Mouse (Mus musculus): Measurements from ENCODE around the gene Dag1. TPM values are rescaled to one million over a fixed set of nuclear protein-coding genes. Genes with fewer than 3 reads are reported as not detected.
"Not testable (repeated sequence)": the region's sequence is repeated elsewhere in the genome, so short reads cannot be mapped to it uniquely, and the experiment has no call there.

Dag1 gene
- polyA plus RNA-seq, 1 experiment from 2014 or later = 163 TPM

DNA sequence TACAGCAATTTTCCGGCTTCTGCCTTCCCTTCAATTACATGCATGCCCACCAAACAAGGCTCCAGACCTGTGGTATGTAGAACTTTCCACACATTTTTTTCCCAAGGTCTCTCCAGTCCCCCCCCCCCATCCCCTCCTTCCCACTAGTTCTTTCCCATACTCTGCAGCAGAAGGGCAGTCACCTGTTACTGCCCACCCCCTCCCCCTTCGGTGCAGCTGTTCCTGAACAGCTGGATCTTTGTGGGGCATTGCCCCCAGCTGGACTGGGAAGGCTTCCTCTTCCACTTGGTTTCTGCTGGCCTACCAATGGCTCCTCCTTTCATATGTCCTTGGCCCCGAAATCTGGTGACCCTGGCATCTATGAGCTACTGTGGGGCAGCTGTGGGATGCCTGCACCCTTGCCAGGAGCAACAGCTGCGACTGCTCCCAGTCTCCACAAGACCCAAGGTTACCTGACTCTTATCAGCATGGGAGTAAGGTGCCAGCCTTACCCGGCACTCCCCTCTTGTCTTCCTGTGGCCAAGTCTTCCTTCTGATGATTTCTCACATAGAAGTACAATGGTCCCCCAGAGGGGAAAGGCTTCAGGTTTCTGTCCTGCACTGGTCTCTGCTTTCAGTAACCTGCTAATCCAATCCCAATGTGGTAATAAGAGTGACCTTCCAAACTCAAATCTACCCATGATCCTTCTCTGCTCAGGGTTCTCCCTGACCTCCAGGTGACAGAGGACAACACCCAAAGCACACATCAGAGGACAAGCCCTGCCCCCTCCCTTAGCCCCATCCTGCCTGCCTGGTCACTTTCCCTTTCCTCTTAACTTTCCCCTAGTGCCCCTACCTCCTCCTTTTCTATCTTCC, 10.9 kb upstream of the Dag1 start:
- peaks cover 26% of the 10 kb centered on the region for H3K4me1 ChIP-seq (ENCODE audit: insufficient read depth, low read length)
- H3K36me3 ChIP-seq (ENCODE audit: insufficient read depth, low read length) = no peaks in the 10 kb centered on the region
- WGBS = 73% methylated on average over 5 of the region's 5 CpGs
- no peaks in the 10 kb centered on the region for H3K27me3 ChIP-seq (ENCODE audit: insufficient read depth, low read length)
- H3K4me3 ChIP-seq (ENCODE audit: low read length) = no peak overlapping the region
- no peak overlapping the region for H3K4me2 ChIP-seq (replicated peaks; ENCODE audit: low read depth, low read length)
- no peaks in the 10 kb centered on the region for H3K9me3 ChIP-seq (ENCODE audit: low read length)
- ATAC-seq (ENCODE audit: low FRiP score, low TSS enrichment) = no peak
- peak overlapping the region; percentile 18; the same call in 1 of the 2 replicates for H3K27ac ChIP-seq (ENCODE audit: low read length)
- H3K9ac ChIP-seq (replicated peaks; ENCODE audit: low read length) = no peak overlapping the region

DNA sequence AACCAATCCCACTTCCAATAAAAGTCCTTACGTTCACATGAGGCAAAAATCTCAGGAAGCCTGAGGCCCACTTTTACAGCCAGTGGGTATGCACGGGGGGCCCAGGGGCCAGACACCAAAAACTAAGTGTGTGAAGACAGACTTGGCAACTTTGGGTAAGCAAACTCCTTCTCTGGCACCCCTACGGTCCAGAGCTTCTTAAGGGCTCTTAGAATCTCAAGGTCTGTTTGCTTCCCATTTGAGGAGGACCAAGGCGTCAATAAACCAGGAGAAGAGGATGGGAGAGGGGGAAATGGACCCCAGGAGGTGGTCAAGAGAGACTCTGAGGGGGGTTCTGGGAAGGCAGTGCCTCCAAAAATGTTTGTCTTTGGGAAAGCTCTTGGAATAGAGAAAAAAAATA, 9.7 kb upstream of the Dag1 start:
- Histone ChIP-seq H3K9ac (replicated peaks; ENCODE audit: low read length) (no peak overlapping the region), H3K36me3 (ENCODE audit: insufficient read depth, low read length) (no peaks in the 10 kb centered on the region), H3K4me3 (ENCODE audit: low read length) (no peak overlapping the region), H3K9me3 (ENCODE audit: low read length) (no peaks in the 10 kb centered on the region), H3K4me1 (ENCODE audit: insufficient read depth, low read length) (peaks cover 26% of the 10 kb centered on the region), H3K27ac (ENCODE audit: low read length) (no peak overlapping the region), H3K4me2 (replicated peaks; ENCODE audit: low read depth, low read length) (no peak overlapping the region), H3K27me3 (ENCODE audit: insufficient read depth, low read length) (no peaks in the 10 kb centered on the region)
- no peak for ATAC-seq (ENCODE audit: low FRiP score, low TSS enrichment)
- 84% methylated on average over 4 of the region's 4 CpGs for WGBS

- no peaks in the 10 kb centered on the region for H3K27me3 ChIP-seq (ENCODE audit: insufficient read depth, low read length)
- no peak overlapping the region for H3K9ac ChIP-seq (replicated peaks; ENCODE audit: low read length)
- no peaks in the 10 kb centered on the region for H3K9me3 ChIP-seq (ENCODE audit: low read length)
- ATAC-seq (ENCODE audit: low FRiP score, low TSS enrichment) = no peak
- peak overlapping the region; percentile 46 for H3K27ac ChIP-seq (ENCODE audit: low read length)
- WGBS = 69% methylated on average over 5 of the region's 5 CpGs
- peaks cover 26% of the 10 kb centered on the region for H3K4me1 ChIP-seq (ENCODE audit: insufficient read depth, low read length)
- H3K4me3 ChIP-seq (ENCODE audit: low read length) = no peak overlapping the region
- H3K4me2 ChIP-seq (replicated peaks; ENCODE audit: low read depth, low read length) = no peak overlapping the region
- H3K36me3 ChIP-seq (ENCODE audit: insufficient read depth, low read length) = no peaks in the 10 kb centered on the region
These were observed 8.9 kb upstream of the Dag1 start for GRCm38 (mm10) chr9:108272691-108273090.

GRCm38 (mm10) chr9:108271941-108272340, 8.2 kb upstream of the Dag1 start:
- WGBS = 13% methylated on average over 2 of the region's 2 CpGs
- H3K4me2 ChIP-seq (replicated peaks; ENCODE audit: low read depth, low read length) = no peak overlapping the region
- no peak for ATAC-seq (ENCODE audit: low FRiP score, low TSS enrichment)
- H3K9ac ChIP-seq (replicated peaks; ENCODE audit: low read length) = no peak overlapping the region
- no peak overlapping the region for H3K4me3 ChIP-seq (ENCODE audit: low read length)
- H3K36me3 ChIP-seq (ENCODE audit: insufficient read depth, low read length) = no peaks in the 10 kb centered on the region
- no peaks in the 10 kb centered on the region for H3K9me3 ChIP-seq (ENCODE audit: low read length)
- H3K27ac ChIP-seq (ENCODE audit: low read length) = peak overlapping the region; percentile 46; the same call in 1 of the 2 replicates
- peaks cover 26% of the 10 kb centered on the region for H3K4me1 ChIP-seq (ENCODE audit: insufficient read depth, low read length)
- H3K27me3 ChIP-seq (ENCODE audit: insufficient read depth, low read length) = no peaks in the 10 kb centered on the region

- WGBS = 77% methylated on average over 6 of the region's 7 CpGs
- H3K36me3 ChIP-seq (ENCODE audit: insufficient read depth, low read length); H3K27me3 ChIP-seq (ENCODE audit: insufficient read depth, low read length); H3K27ac ChIP-seq (ENCODE audit: low read length); H3K9me3 ChIP-seq (ENCODE audit: low read length); H3K9ac ChIP-seq (replicated peaks; ENCODE audit: low read length); ATAC-seq (ENCODE audit: low FRiP score, low TSS enrichment); H3K4me2 ChIP-seq (replicated peaks; ENCODE audit: low read depth, low read length); H3K4me3 ChIP-seq (ENCODE audit: low read length): not testable (repeated sequence)
- peaks cover 29% of the 10 kb centered on the region for H3K4me1 ChIP-seq (ENCODE audit: insufficient read depth, low read length)
These were observed 4.9 kb upstream of the Dag1 start for GRCm38 (mm10) chr9:108268701-108269100.

DNA sequence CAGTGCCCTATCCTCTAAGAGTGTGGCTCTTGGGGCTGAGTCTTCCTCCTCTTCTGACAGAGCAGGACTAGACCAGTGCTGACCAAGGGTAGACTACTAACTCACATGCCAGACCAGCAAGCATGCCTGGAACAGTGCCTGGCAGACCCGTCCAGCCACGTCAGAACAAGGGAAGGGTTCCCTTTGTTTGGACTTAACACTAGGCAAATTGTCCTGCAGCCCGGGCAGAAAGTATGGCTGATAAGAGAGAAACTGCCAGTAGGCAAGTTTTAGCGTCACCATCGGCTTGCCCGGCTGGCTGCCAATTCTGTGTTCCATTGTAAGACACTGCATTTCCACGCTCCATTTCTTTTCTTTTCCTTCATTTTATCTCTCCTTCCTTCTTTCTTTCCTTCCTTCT, 3.9 kb upstream of the Dag1 start:
- Histone ChIP-seq H3K9ac (replicated peaks; ENCODE audit: low read length) (no peak overlapping the region), H3K9me3 (ENCODE audit: low read length) (no peaks in the 10 kb centered on the region), H3K27ac (ENCODE audit: low read length) (no peak overlapping the region), H3K4me1 (ENCODE audit: insufficient read depth, low read length) (peaks cover 26% of the 10 kb centered on the region), H3K36me3 (ENCODE audit: insufficient read depth, low read length) (no peaks in the 10 kb centered on the region), H3K4me2 (replicated peaks; ENCODE audit: low read depth, low read length) (no peak overlapping the region), H3K4me3 (ENCODE audit: low read length) (no peak overlapping the region), H3K27me3 (ENCODE audit: insufficient read depth, low read length) (no peaks in the 10 kb centered on the region)
- no peak for ATAC-seq (ENCODE audit: low FRiP score, low TSS enrichment)
- WGBS = 82% methylated on average over 7 of the region's 7 CpGs

DNA sequence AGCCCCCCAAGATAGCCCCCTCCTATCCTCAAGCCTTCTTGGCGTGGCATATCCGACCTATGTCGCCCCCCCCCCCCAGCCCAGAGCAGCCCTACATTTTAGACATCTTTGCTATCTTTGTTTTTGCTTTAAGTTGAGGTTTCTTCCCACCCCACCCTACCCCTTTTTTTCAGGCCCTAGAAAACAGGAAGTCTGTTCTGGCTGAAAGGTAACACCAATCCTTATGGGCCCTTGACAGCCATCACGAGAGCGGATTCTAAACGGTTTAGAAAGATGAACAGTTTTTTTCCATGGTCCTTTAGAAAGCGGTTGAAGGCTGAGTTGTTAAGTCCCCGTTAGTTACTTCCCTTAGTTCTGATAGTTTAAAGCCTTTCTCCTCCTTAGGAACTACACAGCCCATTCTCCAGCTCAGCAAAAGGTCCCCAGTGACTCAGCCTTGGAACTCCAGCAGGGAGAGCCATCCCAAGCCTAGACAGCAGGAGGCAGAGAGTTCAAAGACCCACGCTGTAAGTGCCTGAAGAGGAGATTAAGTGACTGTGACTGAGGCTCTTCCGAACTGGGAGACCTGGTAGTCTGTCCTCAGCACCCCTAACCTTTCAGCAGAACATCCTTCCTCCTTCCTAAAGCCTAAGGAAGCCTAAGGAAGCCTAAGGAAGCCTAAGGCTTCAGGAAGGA, 2.6 kb upstream of the Dag1 start:
- no peaks in the 10 kb centered on the region for H3K36me3 ChIP-seq (ENCODE audit: insufficient read depth, low read length)
- H3K4me3 ChIP-seq (ENCODE audit: low read length) = no peak overlapping the region
- H3K9me3 ChIP-seq (ENCODE audit: low read length) = no peaks in the 10 kb centered on the region
- no peaks in the 10 kb centered on the region for H3K27me3 ChIP-seq (ENCODE audit: insufficient read depth, low read length)
- no peak for ATAC-seq (ENCODE audit: low FRiP score, low TSS enrichment)
- H3K27ac ChIP-seq (ENCODE audit: low read length) = no peak overlapping the region
- peaks cover 29% of the 10 kb centered on the region for H3K4me1 ChIP-seq (ENCODE audit: insufficient read depth, low read length)
- H3K9ac ChIP-seq (replicated peaks; ENCODE audit: low read length) = no peak overlapping the region
- no peak overlapping the region for H3K4me2 ChIP-seq (replicated peaks; ENCODE audit: low read depth, low read length)
- WGBS = 53% methylated on average over 10 of the region's 10 CpGs

DNA sequence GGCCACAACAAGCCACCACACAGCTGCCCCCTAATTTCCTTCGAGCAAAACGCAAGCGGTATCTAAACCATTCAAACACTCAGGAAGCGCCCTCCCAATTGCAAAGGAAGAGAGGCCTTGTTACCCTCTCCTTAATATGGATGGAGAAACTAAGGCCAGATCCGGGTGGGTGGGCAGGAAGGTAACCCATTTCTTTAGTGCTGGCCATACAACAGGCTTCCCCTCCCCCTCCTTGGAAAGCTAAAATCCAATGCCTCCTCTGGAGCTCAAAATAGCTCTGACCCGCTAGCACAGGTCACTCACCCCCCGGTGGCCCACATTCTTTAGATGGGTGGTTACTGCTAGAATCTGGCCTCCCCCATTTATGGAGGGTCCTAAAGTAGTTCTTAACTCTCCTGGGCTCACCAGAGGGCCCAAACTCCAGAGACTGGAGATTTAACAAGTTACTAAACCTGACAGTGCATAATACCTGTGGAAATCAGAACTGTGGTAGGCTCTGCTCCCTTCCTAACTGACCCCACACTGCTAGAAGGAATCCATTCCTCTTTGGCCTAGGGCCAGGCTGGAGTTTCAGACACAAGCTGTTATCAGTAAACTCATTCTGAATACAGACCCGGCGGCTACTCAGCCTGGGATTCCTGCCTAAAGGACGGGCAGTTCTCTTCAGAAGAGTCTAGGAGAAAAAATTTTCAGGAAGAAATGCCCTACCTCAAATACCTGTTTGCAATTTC, 598 bp upstream of the Dag1 start:
- Histone ChIP-seq H3K27ac (ENCODE audit: low read length) (peak overlapping the region; percentile 96), H3K36me3 (ENCODE audit: insufficient read depth, low read length) (no peaks in the 10 kb centered on the region), H3K4me2 (replicated peaks; ENCODE audit: low read depth, low read length) (peak overlapping the region; percentile 66), H3K9me3 (ENCODE audit: low read length) (no peaks in the 10 kb centered on the region), H3K4me3 (ENCODE audit: low read length) (peak overlapping the region; percentile 91), H3K9ac (replicated peaks; ENCODE audit: low read length) (peak overlapping the region; percentile 93), H3K27me3 (ENCODE audit: insufficient read depth, low read length) (no peaks in the 10 kb centered on the region), H3K4me1 (ENCODE audit: insufficient read depth, low read length) (peaks cover 33% of the 10 kb centered on the region)
- WGBS = 13% methylated on average over 10 of the region's 10 CpGs
- ATAC-seq (ENCODE audit: low FRiP score, low TSS enrichment) = 0 out of 2 replicates have a peak, but pooled peaks have one; percentile 1

DNA sequence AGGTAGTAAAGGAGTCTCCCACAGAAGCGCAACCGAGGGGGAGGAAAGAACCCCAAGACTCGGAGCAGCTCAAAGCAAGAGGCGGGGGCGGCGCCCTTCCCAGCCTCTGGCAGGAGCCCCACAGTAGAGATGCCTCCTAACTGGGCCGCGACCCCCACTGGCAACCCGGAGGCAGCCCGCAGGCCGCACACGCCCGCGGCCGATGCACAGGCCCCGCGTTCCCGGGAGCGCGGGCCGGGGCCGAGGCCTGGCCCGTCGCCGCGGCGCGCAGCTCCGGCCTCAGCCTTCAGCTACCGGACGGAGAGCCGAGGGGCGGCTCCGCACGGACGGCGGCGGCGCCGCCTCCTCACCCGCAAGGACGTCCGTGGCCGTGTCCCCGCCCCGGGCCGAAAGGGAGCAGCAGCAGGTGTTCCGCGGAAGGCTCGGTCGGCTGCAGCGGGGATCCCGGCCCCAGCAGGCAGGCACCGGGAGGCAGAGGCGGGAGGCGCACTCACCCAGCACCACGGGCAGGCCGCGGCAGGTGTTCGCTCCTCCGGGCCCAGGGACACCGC, 552 bp downstream of the Dag1 start:
- H3K9me3 ChIP-seq (ENCODE audit: low read length) = no peaks in the 10 kb centered on the region
- H3K27me3 ChIP-seq (ENCODE audit: insufficient read depth, low read length) = no peaks in the 10 kb centered on the region
- H3K4me2 ChIP-seq (replicated peaks; ENCODE audit: low read depth, low read length) = peak overlapping the region; percentile 66
- WGBS = under 1% methylated on average over 60 of the region's 62 CpGs
- H3K4me3 ChIP-seq (ENCODE audit: low read length) = peak overlapping the region; percentile 91
- no peaks in the 10 kb centered on the region for H3K36me3 ChIP-seq (ENCODE audit: insufficient read depth, low read length)
- peak overlapping the region; percentile 93 for H3K9ac ChIP-seq (replicated peaks; ENCODE audit: low read length)
- peak overlapping the region; percentile 94 for H3K27ac ChIP-seq (ENCODE audit: low read length)
- peaks cover 33% of the 10 kb centered on the region for H3K4me1 ChIP-seq (ENCODE audit: insufficient read depth, low read length)
- peak; percentile 53 for ATAC-seq (ENCODE audit: low FRiP score, low TSS enrichment)

Measured in kidney, embryonic 16.5 days (tissue).